Mouse (Mus musculus) kidney, embryonic 16.5 days (tissue): ENCODE results near the gene Fgfr2. TPM values are rescaled to one million over a fixed set of nuclear protein-coding genes. Genes with fewer than 3 reads are reported as not detected.
A peak's percentile ranks its signal among the peaks of the same experiment; 100 is the strongest.

Experiments
- ATAC-seq: fragments of 200-750 bp; cut with Nextera tagmentation; 2 replicates; pipeline ENCODE4 v1.8.0; 2017; ENCODE audit warnings: moderate TSS enrichment; ENCODE audit not compliant: low FRiP score, low TSS enrichment
- H3K27ac ChIP-seq: fragments of 300-500 bp; sonication (generic); 2 replicates; pipeline ENCODE4 v1.5.1; 2014; ENCODE audit warnings: low read length
- H3K27me3 ChIP-seq: fragments of 300-500 bp; sonication (generic); 2 replicates; pipeline ENCODE4 v1.6.1; 2014; ENCODE audit warnings: low read length, control low read depth, mixed read lengths; ENCODE audit not compliant: insufficient read depth
- H3K36me3 ChIP-seq: fragments of 300-500 bp; sonication (generic); 2 replicates; pipeline ENCODE4 v1.6.1; 2014; ENCODE audit warnings: low read length, control low read depth, mixed read lengths; ENCODE audit not compliant: insufficient read depth
- H3K4me1 ChIP-seq: fragments of 300-500 bp; sonication (generic); 2 replicates; pipeline ENCODE4 v1.6.1; 2014; ENCODE audit warnings: low read length, control low read depth, mixed read lengths; ENCODE audit not compliant: insufficient read depth
- H3K4me2 ChIP-seq: fragments of 300-500 bp; sonication (generic); replicated peaks from 2 replicates; pipeline ENCODE4 v1.6.1; 2014; ENCODE audit warnings: low read depth, low read length
- H3K4me3 ChIP-seq: fragments of 300-500 bp; sonication (generic); 2 replicates; pipeline ENCODE4 v1.5.1; 2014; ENCODE audit warnings: mild to moderate bottlenecking, low read length
- H3K9ac ChIP-seq: fragments of 300-500 bp; sonication (generic); replicated peaks from 2 replicates; pipeline ENCODE4 v1.6.1; 2014; ENCODE audit warnings: low read length
- H3K9me3 ChIP-seq: fragments of 300-500 bp; sonication (generic); 2 replicates; pipeline ENCODE4 v1.6.1; 2016; ENCODE audit warnings: low read length, control low read depth
- WGBS: fragments of 180-500 bp; shearing (Covaris S2); extraction: QIAGEN DNeasy Blood & Tissue Kit; methylation state at CpG from one replicate; pipeline ENCODE4 v1.1.7; 2014; 5-methylcytosine and 5-hydroxymethylcytosine counted together
- polyA plus RNA-seq: library from polyadenylated mRNA; unstranded; fragments of >200 nt; fragmentation: Nextera tagmentation; extraction: Ambion mirVana; gene quantifications from 2 replicates; pipeline ENCODE4 v1.2.1, GENCODE M21; 2015

The Fgfr2 gene
- polyA plus RNA-seq, 1 experiment from 2014 or later, result 118 TPM

- Histone ChIP-seq H3K27ac (no peak overlapping the region), H3K4me3 (no peak overlapping the region), H3K4me1 (peaks cover 47% of the 10 kb centered on the region), H3K36me3 (peaks cover 10% of the 10 kb centered on the region), H3K9ac (no peak overlapping the region), H3K4me2 (no peak overlapping the region), H3K27me3 (no peaks in the 10 kb centered on the region), H3K9me3 (no peaks in the 10 kb centered on the region)
- no peak for ATAC-seq
- 78% methylated on average over 8 of the region's 8 CpGs for WGBS
Observed at GRCm38 (mm10) chr7:133009676-133010075, 113.5 kb downstream of the Fgfr2 start.

GRCm38 (mm10) chr7:133008663-133009062 lies 114.5 kb downstream of the Fgfr2 start:
- Histone ChIP-seq H3K9ac (no peak overlapping the region), H3K36me3 (peaks cover 6% of the 10 kb centered on the region), H3K27ac (no peak overlapping the region), H3K4me3 (no peak overlapping the region), H3K4me2 (no peak overlapping the region), H3K4me1 (peaks cover 47% of the 10 kb centered on the region), H3K9me3 (no peaks in the 10 kb centered on the region), H3K27me3 (no peaks in the 10 kb centered on the region)
- ATAC-seq, result no peak
- 88% methylated on average over 4 of the region's 4 CpGs for WGBS

- peak; percentile 29; the same call in 1 of the 2 replicates for ATAC-seq
- H3K4me1 ChIP-seq, result peaks cover 40% of the 10 kb centered on the region
- H3K36me3 ChIP-seq, result peaks cover 10% of the 10 kb centered on the region
- H3K27me3 ChIP-seq, result no peaks in the 10 kb centered on the region
- WGBS, result 61% methylated on average over 11 of the region's 11 CpGs
- no peaks in the 10 kb centered on the region for H3K9me3 ChIP-seq
- no peak overlapping the region for H3K4me3 ChIP-seq
- H3K9ac ChIP-seq, result no peak overlapping the region
- H3K27ac ChIP-seq, result no peak overlapping the region; the same call in 1 of the 2 replicates
- no peak overlapping the region for H3K4me2 ChIP-seq
Observed at GRCm38 (mm10) chr7:133007343-133007742, 115.8 kb downstream of the Fgfr2 start.

- Histone ChIP-seq H3K4me1 (peaks cover 27% of the 10 kb centered on the region; the same call in 1 of the 2 replicates), H3K27me3 (no peaks in the 10 kb centered on the region), H3K9me3 (no peaks in the 10 kb centered on the region), H3K4me2 (no peak overlapping the region), H3K36me3 (peaks cover 10% of the 10 kb centered on the region), H3K4me3 (no peak overlapping the region), H3K27ac (no peak overlapping the region), H3K9ac (no peak overlapping the region)
- WGBS, result 75% methylated on average over 7 of the region's 7 CpGs
- ATAC-seq, result no peak
Observed at GRCm38 (mm10) chr7:133005772-133006171, 117.4 kb downstream of the Fgfr2 start.

- WGBS, result 20% methylated on average over 3 of the region's 3 CpGs
- H3K9me3 ChIP-seq, result no peaks in the 10 kb centered on the region
Observed at GRCm38 (mm10) chr7:133003421-133003820, 119.7 kb downstream of the Fgfr2 start.

GRCm38 (mm10) chr7:133002271-133002670 lies 120.9 kb downstream of the Fgfr2 start:
- Histone ChIP-seq H3K27me3 (no peaks in the 10 kb centered on the region), H3K4me3 (no peak overlapping the region), H3K9ac (no peak overlapping the region), H3K4me1 (0 out of 2 replicates have a peak, but pooled peaks cover 13% of the 10 kb centered on the region), H3K36me3 (peaks cover 29% of the 10 kb centered on the region), H3K27ac (no peak overlapping the region), H3K9me3 (no peaks in the 10 kb centered on the region), H3K4me2 (no peak overlapping the region)
- 89% methylated on average over 6 of the region's 6 CpGs for WGBS
- ATAC-seq, result no peak

More at GRCm38 (mm10) chr7:133003421-133003820, 119.7 kb downstream of the Fgfr2 start:
- Histone ChIP-seq H3K36me3 (peaks cover 17% of the 10 kb centered on the region), H3K27me3 (no peaks in the 10 kb centered on the region), H3K4me2 (no peak overlapping the region), H3K4me1 (0 out of 2 replicates have a peak, but pooled peaks cover 22% of the 10 kb centered on the region), H3K4me3 (no peak overlapping the region), H3K9ac (no peak overlapping the region), H3K27ac (no peak overlapping the region)
- ATAC-seq, result no peak

GRCm38 (mm10) chr7:133001388-133001787 lies 121.8 kb downstream of the Fgfr2 start:
- H3K27me3 ChIP-seq, result no peaks in the 10 kb centered on the region
- H3K27ac ChIP-seq, result no peak overlapping the region
- H3K36me3 ChIP-seq, result peaks cover 38% of the 10 kb centered on the region
- 0 out of 2 replicates have a peak, but pooled peaks cover 12% of the 10 kb centered on the region for H3K4me1 ChIP-seq
- WGBS, result 89% methylated on average over 3 of the region's 3 CpGs
- no peak overlapping the region for H3K4me3 ChIP-seq
- H3K9me3 ChIP-seq, result no peaks in the 10 kb centered on the region
- H3K4me2 ChIP-seq, result no peak overlapping the region
- H3K9ac ChIP-seq, result no peak overlapping the region
- ATAC-seq, result no peak

GRCm38 (mm10) chr7:132999061-132999460 lies 124.1 kb downstream of the Fgfr2 start:
- H3K36me3 ChIP-seq, result peaks cover 60% of the 10 kb centered on the region
- H3K27ac ChIP-seq, result no peak overlapping the region
- 0 out of 2 replicates have a peak, but pooled peaks cover 10% of the 10 kb centered on the region for H3K4me1 ChIP-seq
- 93% methylated on average over 11 of the region's 11 CpGs for WGBS
- no peaks in the 10 kb centered on the region for H3K9me3 ChIP-seq
- H3K9ac ChIP-seq, result no peak overlapping the region
- H3K4me3 ChIP-seq, result no peak overlapping the region
- no peak for ATAC-seq
- H3K4me2 ChIP-seq, result no peak overlapping the region
- H3K27me3 ChIP-seq, result no peaks in the 10 kb centered on the region

- H3K4me2 ChIP-seq, result no peak overlapping the region
- no peak overlapping the region for H3K4me3 ChIP-seq
- H3K36me3 ChIP-seq, result peaks cover 64% of the 10 kb centered on the region
- H3K27me3 ChIP-seq, result no peaks in the 10 kb centered on the region
- 92% methylated on average over 12 of the region's 12 CpGs for WGBS
- no peaks in the 10 kb centered on the region for H3K9me3 ChIP-seq
- 0 out of 2 replicates have a peak, but pooled peaks cover 6% of the 10 kb centered on the region for H3K4me1 ChIP-seq
- no peak overlapping the region for H3K27ac ChIP-seq
- no peak for ATAC-seq
- H3K9ac ChIP-seq, result no peak overlapping the region
Observed at GRCm38 (mm10) chr7:132998639-132999038, 124.5 kb downstream of the Fgfr2 start.

- peaks cover 76% of the 10 kb centered on the region for H3K36me3 ChIP-seq
Observed at GRCm38 (mm10) chr7:132996391-132996790, 126.8 kb downstream of the Fgfr2 start.

More at GRCm38 (mm10) chr7:132996391-132996790, 126.8 kb downstream of the Fgfr2 start:
- no peak overlapping the region for H3K4me3 ChIP-seq
- H3K4me2 ChIP-seq, result no peak overlapping the region
- no peaks in the 10 kb centered on the region for H3K27me3 ChIP-seq
- ATAC-seq, result no peak
- H3K4me1 ChIP-seq, result no peaks in the 10 kb centered on the region
- H3K9ac ChIP-seq, result no peak overlapping the region
- no peaks in the 10 kb centered on the region for H3K9me3 ChIP-seq
- no peak overlapping the region for H3K27ac ChIP-seq
- 92% methylated on average over 5 of the region's 5 CpGs for WGBS
